Mouse (Mus musculus) cerebellum, adult 2 months (tissue): Measurements from ENCODE around the gene G530012D18Rik.
"Not testable (repeated sequence)": the region's sequence is repeated elsewhere in the genome, so short reads cannot be mapped to it uniquely, and the experiment has no call there.

ENCODE experiments used
- CTCF ChIP-seq: fragments of 200-500 bp; IDR thresholded peaks from 2 replicates; pipeline ENCODE4 v1.5.1; 2011; ENCODE audit warnings: low read depth, mild to moderate bottlenecking, control low read depth, low read length, moderate library complexity, borderline replicate concordance; ENCODE audit not compliant: insufficient read depth
- POLR2A ChIP-seq: fragments of 200-500 bp; IDR thresholded peaks from 2 replicates; pipeline ENCODE4 v1.6.1; 2011; ENCODE audit warnings: low read length, control low read depth, borderline replicate concordance; ENCODE audit not compliant: insufficient read depth

- TF ChIP-seq CTCF, POLR2A: not testable (repeated sequence)
Measured at GRCm38 (mm10) chr1:85604341-85604740, 28.9 kb downstream of the G530012D18Rik start.
